In the genomic region with DNA sequence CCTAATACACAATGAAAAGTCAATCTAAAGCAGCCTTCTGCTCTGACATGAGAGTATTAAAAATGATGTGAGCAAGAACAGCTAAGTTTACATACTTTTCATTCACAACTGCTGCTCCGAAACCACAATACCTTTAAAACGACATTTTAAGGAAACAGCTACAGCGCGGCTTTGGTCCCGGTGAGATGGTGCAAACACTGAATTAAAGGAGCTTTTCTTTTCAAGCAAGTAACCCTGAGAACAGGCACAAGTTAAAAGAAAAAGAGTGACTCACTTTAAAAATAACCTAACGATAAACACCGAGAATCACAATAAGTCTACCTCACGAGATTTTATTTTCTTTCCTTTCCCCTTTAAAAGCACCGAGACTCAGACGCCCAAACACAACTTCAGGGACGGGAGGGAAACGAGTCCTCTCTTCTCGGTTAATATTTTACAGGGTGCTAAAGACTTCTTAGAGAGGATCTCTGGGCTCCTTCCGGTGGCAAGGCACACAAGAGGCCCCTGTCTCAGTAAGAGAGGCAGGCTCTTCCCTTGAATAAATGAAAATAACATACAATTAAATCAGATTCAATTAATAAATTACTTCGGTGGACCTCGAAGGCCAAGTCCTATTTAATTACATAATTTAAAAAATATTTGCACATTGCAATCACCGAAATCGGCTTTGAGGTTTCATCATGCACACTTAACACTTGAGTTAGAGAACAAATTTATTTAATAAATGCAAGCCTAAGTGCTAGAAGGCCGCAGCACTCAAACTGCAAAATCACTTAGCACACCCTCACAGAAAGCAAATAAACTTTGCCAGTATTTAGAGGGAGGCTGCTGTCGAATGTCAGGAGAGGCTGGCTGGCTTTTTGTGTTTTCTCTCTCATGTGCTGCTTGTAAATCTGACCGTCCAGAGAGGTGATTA, we compare ENCODE assay signal across 12 mouse cellular contexts.
DNase-seq lines count a peak whose midpoint lies in the region; ATAC-seq and TF ChIP-seq lines count a peak whose summit lies in the region.
"Had no signal": no experiment of that assay in that cellular context is flagged by ENCODE, and none has a peak within 500 bp of the region (broad histone marks: within the 10 kb centered on the region; RNA-seq: fewer than 3 reads in every experiment).

No protein-coding gene starts in this region.

- no peaks in the 10 kb centered on the region for H3K27me3 ChIP-seq in intestine, embryonic 16.5 days (replicated peaks; ENCODE audit: control insufficient read depth, insufficient read depth, low read length)
- H3K27me3 ChIP-seq in liver, embryonic 15.5 days = no peaks in the 10 kb centered on the region
- no peaks in the 10 kb centered on the region for H3K27me3 ChIP-seq in stomach, embryonic 16.5 days (ENCODE audit: control insufficient read depth, insufficient read depth, low read length)
- H3K27me3 ChIP-seq in midbrain, postnatal 0 days (ENCODE audit: insufficient read depth, low read length) = no peaks in the 10 kb centered on the region
- H3K27me3 ChIP-seq: heart, embryonic 12.5 days; megakaryocyte, embryonic 14.5 days had no signal

- peak overlapping the region; percentile 20 for H3K4me3 ChIP-seq in intestine, embryonic 16.5 days (ENCODE audit: low read length)
- peak overlapping the region; percentile 2; the same call in 1 of the 2 replicates for H3K4me3 ChIP-seq in liver, embryonic 15.5 days (replicated peaks)
- H3K4me3 ChIP-seq in stomach, embryonic 16.5 days (replicated peaks; ENCODE audit: low read length) = peak overlapping the region; percentile 26
- no peak overlapping the region for H3K4me3 ChIP-seq in midbrain, postnatal 0 days (ENCODE audit: low read depth, low read length)
- H3K4me3 ChIP-seq: heart, embryonic 12.5 days; layer of hippocampus, adult 2 months; megakaryocyte, embryonic 14.5 days had no signal

- 20% methylated on average over 21 of the region's 21 CpGs for WGBS in intestine, embryonic 16.5 days
- 45% methylated on average over 21 of the region's 21 CpGs for WGBS in liver, embryonic 15.5 days (ENCODE audit: insufficient replicate concordance)
- WGBS in stomach, embryonic 16.5 days = 22% methylated on average over 21 of the region's 21 CpGs
- 78% methylated on average over 21 of the region's 21 CpGs for WGBS in midbrain, postnatal 0 days

- H3K27ac ChIP-seq in intestine, embryonic 16.5 days (ENCODE audit: low read length) = peak overlapping the region; percentile 73
- H3K27ac ChIP-seq in liver, embryonic 15.5 days (replicated peaks) = no peak overlapping the region
- peak overlapping the region; percentile 81 for H3K27ac ChIP-seq in stomach, embryonic 16.5 days (ENCODE audit: low read length)
- no peak overlapping the region for H3K27ac ChIP-seq in midbrain, postnatal 0 days (ENCODE audit: low read depth, low read length)
- H3K27ac ChIP-seq: layer of hippocampus, adult 2 months had no signal

- TF ChIP-seq CTCF in midbrain, postnatal 0 days (IDR thresholded peaks at IDR 0.05) = no peak

- peaks cover 28% of the 10 kb centered on the region for H3K4me1 ChIP-seq in intestine, embryonic 16.5 days (ENCODE audit: control insufficient read depth, insufficient read depth, low read length)
- H3K4me1 ChIP-seq in liver, embryonic 15.5 days (replicated peaks) = peaks cover 23% of the 10 kb centered on the region; the same call in 1 of the 2 replicates
- peaks cover 14% of the 10 kb centered on the region for H3K4me1 ChIP-seq in stomach, embryonic 16.5 days (ENCODE audit: control insufficient read depth, insufficient read depth, low read length)
- H3K4me1 ChIP-seq in midbrain, postnatal 0 days (ENCODE audit: insufficient read depth, low read length) = no peaks in the 10 kb centered on the region

- peak overlapping the region; percentile 38 for H3K4me2 ChIP-seq in intestine, embryonic 16.5 days (ENCODE audit: low read depth, low read length)
- H3K4me2 ChIP-seq in liver, embryonic 15.5 days = peak overlapping the region; percentile 0; the same call in 1 of the 2 replicates
- H3K4me2 ChIP-seq in stomach, embryonic 16.5 days (ENCODE audit: low read depth, low read length) = peak overlapping the region; percentile 43
- no peak overlapping the region for H3K4me2 ChIP-seq in midbrain, postnatal 0 days (ENCODE audit: low read depth, low read length, poor library complexity, severe bottlenecking)
- H3K4me2 ChIP-seq: heart, embryonic 12.5 days had no signal

- H3K9ac ChIP-seq in intestine, embryonic 16.5 days (ENCODE audit: low read depth, low read length) = no peak overlapping the region
- no peak overlapping the region for H3K9ac ChIP-seq in liver, embryonic 15.5 days
- peak overlapping the region; percentile 50; the same call in 1 of the 2 replicates for H3K9ac ChIP-seq in stomach, embryonic 16.5 days (ENCODE audit: low read length)
- H3K9ac ChIP-seq in midbrain, postnatal 0 days (replicated peaks; ENCODE audit: low read length, poor library complexity, severe bottlenecking) = no peak overlapping the region
- H3K9ac ChIP-seq: heart, embryonic 12.5 days had no signal

- DNase-seq in kidney, adult 11 months = peak; percentile 40
- no peak for DNase-seq in kidney, adult 18-20 months
- DNase-seq in right cerebral cortex, postnatal 4 days = no peak
- no peak for DNase-seq in midbrain, postnatal 0 days (ENCODE audit: low spot score)
- no peak for DNase-seq in frontal cortex, adult 2 months (ENCODE audit: extremely low spot score in 1 of 2, low spot score in 1 of 2)
- DNase-seq: cerebellum, adult 18-20 months had no signal

- no peaks in the 10 kb centered on the region for H3K9me3 ChIP-seq in intestine, embryonic 16.5 days (ENCODE audit: control insufficient read depth, low read length)
- H3K9me3 ChIP-seq in liver, embryonic 15.5 days (replicated peaks) = no peaks in the 10 kb centered on the region
- no peaks in the 10 kb centered on the region for H3K9me3 ChIP-seq in stomach, embryonic 16.5 days (replicated peaks; ENCODE audit: control insufficient read depth, low read length)
- no peaks in the 10 kb centered on the region for H3K9me3 ChIP-seq in midbrain, postnatal 0 days (ENCODE audit: low read length)
- H3K9me3 ChIP-seq: heart, embryonic 12.5 days; megakaryocyte, embryonic 14.5 days had no signal

- no peaks in the 10 kb centered on the region for H3K36me3 ChIP-seq in intestine, embryonic 16.5 days (ENCODE audit: control insufficient read depth, insufficient read depth, low read length)
- no peaks in the 10 kb centered on the region for H3K36me3 ChIP-seq in liver, embryonic 15.5 days (replicated peaks)
- no peaks in the 10 kb centered on the region for H3K36me3 ChIP-seq in stomach, embryonic 16.5 days (ENCODE audit: control insufficient read depth, insufficient read depth, low read length)
- no peaks in the 10 kb centered on the region for H3K36me3 ChIP-seq in midbrain, postnatal 0 days (ENCODE audit: insufficient read depth, low read length)
- H3K36me3 ChIP-seq: heart, embryonic 12.5 days had no signal

- peak; percentile 77 for ATAC-seq in intestine, embryonic 16.5 days
- ATAC-seq in liver, embryonic 15.5 days (ENCODE audit: insufficient read depth) = no peak
- ATAC-seq in stomach, embryonic 16.5 days (ENCODE audit: insufficient read depth, low FRiP score) = peak; percentile 62; the same call in 1 of the 2 replicates
- no peak for ATAC-seq in midbrain, postnatal 0 days (ENCODE audit: low FRiP score)

Comparison
In these comparisons a context has a peak if more than half of its experiments do, and no peak if none do; other contexts are left out.
1. ATAC-seq: peak in intestine, embryonic 16.5 days (single experiment) and stomach, embryonic 16.5 days (single experiment); none in liver, embryonic 15.5 days (single experiment) and midbrain, postnatal 0 days (single experiment).
2. H3K27ac ChIP-seq: peak in intestine, embryonic 16.5 days (single experiment) and stomach, embryonic 16.5 days (single experiment); none in liver, embryonic 15.5 days (single experiment) and midbrain, postnatal 0 days (single experiment).